Mouse (Mus musculus): Measurements from ENCODE around the gene Smarcd1. TPM values are rescaled to one million over a fixed set of nuclear protein-coding genes. Genes with fewer than 3 reads are reported as not detected.
"Not testable (repeated sequence)": the region's sequence is repeated elsewhere in the genome, so short reads cannot be mapped to it uniquely, and the experiment has no call there.

Smarcd1 gene
- polyA plus RNA-seq, 1 experiment from 2014 or later: 29.9 TPM

DNA sequence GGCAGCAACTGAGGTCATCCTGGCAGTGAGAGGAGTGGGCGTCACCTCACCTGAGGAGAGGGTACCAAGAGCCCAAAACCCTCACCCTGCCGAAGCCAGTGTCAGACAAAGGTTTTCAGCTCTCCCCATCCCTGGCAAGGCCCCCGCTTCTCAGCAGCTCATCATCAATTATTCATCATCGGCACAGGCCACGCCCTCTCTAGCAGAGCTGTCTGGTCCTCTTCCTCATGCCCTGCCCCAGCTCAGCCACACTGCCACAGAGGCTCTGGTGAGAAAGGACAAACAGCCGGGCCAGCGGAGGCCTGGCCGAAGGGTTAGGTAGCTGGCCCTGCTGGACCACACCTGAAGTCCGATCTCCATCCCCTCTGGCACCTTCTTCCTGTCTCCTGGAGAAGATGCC is 10.0 kb upstream of the Smarcd1 start:
- Histone ChIP-seq H3K27ac (no peak overlapping the region), H3K9ac (no peak overlapping the region), H3K27me3 (peaks cover 41% of the 10 kb centered on the region), H3K4me3 (no peak overlapping the region), H3K9me3 (no peaks in the 10 kb centered on the region), H3K4me2 (no peak overlapping the region), H3K36me3 (no peaks in the 10 kb centered on the region), H3K4me1 (0 out of 2 replicates have a peak, but pooled peaks cover 2% of the 10 kb centered on the region)
- no peak for ATAC-seq (ENCODE audit: insufficient number of reproducible peaks, low FRiP score, low TSS enrichment, low read depth)
- WGBS: 56% methylated on average over 9 of the region's 9 CpGs

DNA sequence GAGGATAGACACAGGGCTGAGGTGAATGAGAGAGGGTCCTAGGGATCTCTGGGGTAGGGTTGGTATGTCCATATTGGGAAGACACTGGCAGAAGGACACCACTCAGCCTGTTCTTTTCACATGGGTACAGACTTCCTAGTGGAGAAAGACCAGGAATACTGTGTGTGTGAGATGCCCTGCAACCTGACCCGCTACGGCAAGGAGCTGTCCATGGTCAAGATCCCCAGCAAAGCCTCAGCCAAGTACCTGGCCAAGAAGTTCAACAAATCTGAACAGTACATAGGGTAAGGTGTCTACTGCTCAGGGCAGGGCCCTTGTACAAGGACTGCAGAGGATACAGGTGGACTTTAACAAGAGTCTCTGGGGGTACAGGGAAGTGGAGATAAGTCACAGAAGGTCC is 4.6 kb upstream of the Smarcd1 start:
- H3K4me2 ChIP-seq: no peak overlapping the region
- peaks cover 34% of the 10 kb centered on the region for H3K27me3 ChIP-seq
- WGBS: 7% methylated on average over 2 of the region's 2 CpGs
- H3K36me3 ChIP-seq: no peaks in the 10 kb centered on the region
- no peak overlapping the region for H3K9ac ChIP-seq
- no peak overlapping the region for H3K27ac ChIP-seq
- no peak for ATAC-seq (ENCODE audit: insufficient number of reproducible peaks, low FRiP score, low TSS enrichment, low read depth)
- H3K9me3 ChIP-seq: no peaks in the 10 kb centered on the region
- H3K4me3 ChIP-seq: no peak overlapping the region
- peaks cover 14% of the 10 kb centered on the region; the same call in 1 of the 2 replicates for H3K4me1 ChIP-seq

DNA sequence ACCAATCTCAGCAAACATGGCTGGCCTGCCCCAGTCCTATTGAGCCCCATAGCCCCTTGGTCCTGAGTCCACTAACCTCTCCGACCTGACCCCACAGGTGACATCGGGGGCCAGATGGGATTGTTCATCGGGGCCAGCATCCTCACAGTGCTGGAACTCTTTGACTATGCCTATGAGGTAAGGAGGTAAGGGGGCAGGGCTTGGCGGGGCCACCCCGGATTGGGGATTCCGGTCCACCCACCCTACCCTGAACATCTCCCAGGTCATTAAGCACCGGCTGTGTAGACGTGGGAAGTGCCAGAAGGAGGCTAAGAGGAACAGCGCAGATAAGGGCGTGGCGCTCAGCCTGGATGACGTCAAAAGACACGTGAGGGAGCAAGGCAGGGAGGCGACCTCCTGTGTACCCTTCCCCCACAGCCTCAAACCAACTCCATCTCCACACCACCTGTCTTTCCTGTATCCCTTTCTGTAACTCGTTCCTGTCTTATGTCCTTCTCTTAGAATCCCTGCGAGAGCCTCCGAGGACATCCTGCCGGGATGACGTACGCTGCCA is 3.3 kb upstream of the Smarcd1 start:
- Histone ChIP-seq H3K36me3 (peaks cover 2% of the 10 kb centered on the region; the same call in 1 of the 2 replicates), H3K9me3 (no peaks in the 10 kb centered on the region), H3K4me1 (peaks cover 23% of the 10 kb centered on the region), H3K9ac (no peak overlapping the region), H3K4me2 (no peak overlapping the region), H3K4me3 (no peak overlapping the region), H3K27ac (no peak overlapping the region), H3K27me3 (peaks cover 23% of the 10 kb centered on the region)
- no peak for ATAC-seq (ENCODE audit: insufficient number of reproducible peaks, low FRiP score, low TSS enrichment, low read depth)
- 25% methylated on average over 20 of the region's 20 CpGs for WGBS

DNA sequence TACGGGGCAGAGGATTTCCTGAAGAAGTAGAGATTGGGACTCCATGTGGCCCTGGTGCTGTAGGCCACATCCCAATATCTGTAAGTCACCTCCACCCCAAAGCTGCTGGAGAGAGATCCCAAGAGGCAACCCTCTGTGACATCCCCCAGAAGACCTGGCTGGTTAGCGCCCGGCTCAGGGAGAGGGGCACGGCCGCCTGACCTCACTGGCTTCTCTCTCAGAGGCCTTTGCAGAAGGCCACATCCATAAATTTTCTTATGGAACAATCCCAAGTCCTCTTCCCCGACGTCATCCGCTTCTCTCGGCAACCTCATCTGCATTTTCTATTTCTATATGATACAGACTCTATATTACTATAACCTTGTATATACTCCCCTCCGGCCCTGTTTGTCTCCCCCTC is 2.2 kb upstream of the Smarcd1 start:
- Histone ChIP-seq H3K4me2 (no peak overlapping the region), H3K9me3 (no peaks in the 10 kb centered on the region), H3K4me3 (no peak overlapping the region), H3K4me1 (peaks cover 33% of the 10 kb centered on the region), H3K36me3 (peaks cover 13% of the 10 kb centered on the region), H3K27ac (no peak overlapping the region), H3K27me3 (peaks cover 20% of the 10 kb centered on the region), H3K9ac (no peak overlapping the region)
- no peak for ATAC-seq (ENCODE audit: insufficient number of reproducible peaks, low FRiP score, low TSS enrichment, low read depth)
- 85% methylated on average over 10 of the region's 10 CpGs for WGBS

DNA sequence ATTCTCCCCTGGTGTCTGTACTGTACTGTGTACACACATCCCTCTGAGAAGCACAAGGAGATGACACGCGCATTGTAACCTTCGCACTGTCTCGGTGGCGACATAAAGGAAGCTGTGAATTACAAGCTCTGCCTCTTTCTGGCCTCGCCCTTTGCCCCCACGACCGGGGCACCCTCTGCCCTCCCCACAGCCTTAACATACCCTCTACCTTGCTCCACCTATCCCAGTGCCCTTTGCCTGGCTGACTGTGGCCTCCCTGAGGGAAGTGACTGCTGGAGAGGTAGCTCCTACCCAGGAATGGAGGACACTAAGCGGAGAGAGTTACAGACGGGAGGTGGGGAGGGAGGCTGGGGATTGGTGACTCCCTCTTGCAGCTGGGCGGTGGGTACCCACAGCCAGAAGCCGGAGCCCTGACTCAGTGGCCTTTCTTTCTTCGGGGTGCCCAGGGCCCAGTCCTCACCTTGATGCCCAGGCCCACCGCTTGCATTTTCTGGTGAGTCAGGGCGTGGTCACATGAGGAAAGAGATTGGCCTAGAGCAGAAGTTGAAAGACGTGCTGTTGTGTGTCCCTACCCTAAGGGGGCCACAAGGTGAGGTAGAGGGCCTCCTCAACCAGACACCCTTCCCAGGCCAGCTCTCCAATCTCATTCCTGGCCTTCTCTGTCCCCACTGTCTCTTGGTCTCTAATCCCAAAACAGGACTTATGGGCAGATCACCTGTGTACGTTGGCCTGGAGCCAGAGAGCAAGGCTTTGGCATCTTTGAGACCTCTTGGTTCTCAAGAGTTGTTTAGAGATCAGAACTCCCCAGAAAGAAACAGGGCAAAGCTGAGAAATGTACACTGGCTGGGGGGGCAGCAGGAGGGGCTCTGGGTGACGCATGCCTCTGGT is 1.5 kb upstream of the Smarcd1 start:
- Histone ChIP-seq H3K4me3 (no peak overlapping the region), H3K27me3 (peaks cover 14% of the 10 kb centered on the region), H3K9ac (no peak overlapping the region), H3K9me3 (no peaks in the 10 kb centered on the region), H3K4me1 (peaks cover 33% of the 10 kb centered on the region), H3K27ac (no peak overlapping the region), H3K4me2 (no peak overlapping the region), H3K36me3 (peaks cover 18% of the 10 kb centered on the region)
- ATAC-seq (ENCODE audit: insufficient number of reproducible peaks, low FRiP score, low TSS enrichment, low read depth): no peak
- 86% methylated on average over 18 of the region's 18 CpGs for WGBS

DNA sequence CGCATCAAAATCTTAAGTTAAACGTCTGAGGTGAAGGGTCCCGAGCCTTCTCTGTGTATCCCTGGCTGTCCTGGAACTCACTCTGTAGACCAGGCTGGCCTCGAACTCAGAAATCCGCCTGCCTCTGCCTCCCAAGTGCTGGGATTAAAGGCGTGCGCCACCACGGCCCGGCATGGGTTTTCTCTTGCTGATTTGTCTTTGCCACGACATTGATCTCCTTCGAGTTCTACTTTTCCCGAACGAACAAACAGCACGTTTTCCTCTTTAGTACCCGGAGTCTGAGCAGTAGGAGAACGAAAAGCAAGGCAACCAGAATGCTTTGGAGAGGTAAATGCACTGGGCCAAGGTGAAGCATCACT is 310 bp upstream of the Smarcd1 start:
- ATAC-seq (ENCODE audit: insufficient number of reproducible peaks, low FRiP score, low TSS enrichment, low read depth); H3K9me3 ChIP-seq; H3K27me3 ChIP-seq: not testable (repeated sequence)
- peaks cover 33% of the 10 kb centered on the region for H3K4me1 ChIP-seq
- peak overlapping the region; percentile 95 for H3K9ac ChIP-seq
- peak overlapping the region; percentile 84 for H3K4me3 ChIP-seq
- 44% methylated on average over 16 of the region's 16 CpGs for WGBS
- peaks cover 26% of the 10 kb centered on the region for H3K36me3 ChIP-seq
- peak overlapping the region; percentile 98 for H3K27ac ChIP-seq
- H3K4me2 ChIP-seq: peak overlapping the region; percentile 62

DNA sequence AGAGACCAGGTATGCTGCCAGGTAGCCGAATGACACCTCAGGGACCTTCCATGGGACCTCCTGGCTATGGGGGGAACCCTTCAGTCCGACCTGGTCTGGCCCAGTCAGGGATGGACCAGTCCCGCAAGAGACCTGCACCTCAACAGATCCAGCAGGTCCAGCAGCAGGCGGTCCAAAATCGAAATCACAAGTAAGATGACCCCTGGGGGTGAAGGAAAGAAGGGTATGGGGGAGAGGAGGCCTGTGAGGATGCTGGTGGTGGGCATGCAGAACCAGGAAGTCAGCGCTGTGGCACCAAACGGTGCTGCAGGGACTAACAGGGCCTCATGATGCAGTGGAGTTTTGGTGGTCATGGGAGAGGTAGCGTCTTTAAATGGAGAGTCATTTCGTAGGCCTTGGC is 1.2 kb downstream of the Smarcd1 start:
- H3K4me1 ChIP-seq: peaks cover 33% of the 10 kb centered on the region
- H3K4me2 ChIP-seq: peak overlapping the region; percentile 62
- peaks cover 41% of the 10 kb centered on the region for H3K36me3 ChIP-seq
- ATAC-seq (ENCODE audit: insufficient number of reproducible peaks, low FRiP score, low TSS enrichment, low read depth): no peak
- peak overlapping the region; percentile 84 for H3K4me3 ChIP-seq
- H3K27me3 ChIP-seq: peaks cover 5% of the 10 kb centered on the region
- H3K9ac ChIP-seq: no peak overlapping the region
- H3K9me3 ChIP-seq: no peaks in the 10 kb centered on the region
- peak overlapping the region; percentile 98 for H3K27ac ChIP-seq
- WGBS: 73% methylated on average over 9 of the region's 9 CpGs

DNA sequence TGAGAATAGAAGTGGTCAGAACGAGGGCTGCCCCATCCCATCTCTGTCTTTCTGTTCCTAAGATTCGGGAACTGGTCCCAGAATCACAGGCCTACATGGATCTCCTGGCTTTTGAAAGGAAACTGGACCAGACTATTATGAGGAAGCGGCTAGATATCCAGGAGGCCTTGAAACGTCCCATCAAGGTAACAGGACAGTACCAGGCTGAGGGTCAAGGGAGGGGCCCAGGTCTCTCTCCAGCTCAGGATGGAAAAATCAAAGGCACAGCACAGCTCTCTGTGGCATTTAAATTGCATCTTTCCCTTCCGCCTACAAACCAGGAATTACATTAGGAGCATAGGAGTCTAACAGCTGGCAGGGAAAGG is 1.7 kb downstream of the Smarcd1 start:
- Histone ChIP-seq H3K27me3 (peaks cover 1% of the 10 kb centered on the region; the same call in 1 of the 2 replicates), H3K4me2 (no peak overlapping the region; the same call in 1 of the 2 replicates), H3K9ac (no peak overlapping the region), H3K4me1 (peaks cover 33% of the 10 kb centered on the region), H3K9me3 (no peaks in the 10 kb centered on the region), H3K4me3 (no peak overlapping the region), H3K27ac (peak overlapping the region; percentile 38; the same call in 1 of the 2 replicates), H3K36me3 (peaks cover 47% of the 10 kb centered on the region)
- WGBS: 72% methylated on average over 5 of the region's 5 CpGs
- ATAC-seq (ENCODE audit: insufficient number of reproducible peaks, low FRiP score, low TSS enrichment, low read depth): no peak

DNA sequence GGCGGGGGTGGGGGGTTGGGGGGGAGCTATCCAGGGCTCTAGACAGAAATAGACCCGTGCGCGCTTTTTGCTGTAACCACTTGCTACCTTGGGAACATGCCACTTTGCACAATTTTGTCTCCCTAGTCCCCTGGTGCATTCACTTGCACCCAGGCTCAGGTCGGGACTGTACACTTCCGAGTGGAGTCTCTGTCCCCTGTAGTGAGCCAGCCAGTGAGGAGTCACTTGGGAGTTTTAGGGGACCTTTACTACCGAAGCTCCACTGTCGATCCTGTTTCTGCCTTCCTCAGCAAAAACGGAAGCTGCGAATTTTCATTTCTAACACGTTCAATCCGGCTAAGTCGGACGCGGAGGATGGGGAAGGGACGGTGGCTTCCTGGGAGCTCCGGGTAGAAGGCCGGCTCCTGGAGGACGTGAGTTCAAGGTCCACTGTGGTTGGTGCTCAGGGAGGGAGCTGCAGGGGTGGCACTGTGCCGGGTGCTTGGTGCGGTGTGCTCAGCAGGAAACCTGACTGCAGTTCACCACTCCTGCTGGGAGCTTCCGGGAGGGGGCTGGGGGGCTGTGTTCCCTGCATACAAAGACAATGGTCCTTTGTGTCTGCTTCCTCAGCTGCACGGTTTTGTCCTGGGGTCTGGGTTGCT is 2.2 kb downstream of the Smarcd1 start:
- Histone ChIP-seq H3K27me3 (no peaks in the 10 kb centered on the region), H3K9me3 (no peaks in the 10 kb centered on the region), H3K4me1 (peaks cover 30% of the 10 kb centered on the region), H3K4me3 (no peak overlapping the region), H3K4me2 (no peak overlapping the region), H3K9ac (no peak overlapping the region), H3K36me3 (peaks cover 52% of the 10 kb centered on the region), H3K27ac (peak overlapping the region; percentile 64)
- WGBS: 61% methylated on average over 23 of the region's 23 CpGs
- ATAC-seq (ENCODE audit: insufficient number of reproducible peaks, low FRiP score, low TSS enrichment, low read depth): no peak

DNA sequence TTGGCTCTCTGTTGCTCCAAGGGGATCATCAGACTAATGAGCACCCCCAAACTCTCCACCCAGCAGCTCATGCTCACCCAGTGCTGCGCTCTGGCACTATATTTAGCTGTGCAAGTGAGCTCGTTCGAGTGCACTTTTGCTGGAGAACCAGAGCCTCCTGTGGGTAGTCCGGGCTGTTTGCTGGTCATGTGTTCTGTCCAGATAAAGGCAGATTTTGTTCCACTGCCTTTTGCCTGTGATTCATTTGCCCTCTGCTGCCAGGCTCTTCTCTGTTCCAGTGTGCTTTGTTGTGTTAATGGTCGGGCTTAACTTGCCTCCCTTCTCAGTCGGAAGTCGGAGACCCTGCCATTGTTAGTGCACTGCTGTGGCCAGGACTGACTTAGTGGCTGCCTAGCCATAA is 3.0 kb downstream of the Smarcd1 start:
- peaks cover 30% of the 10 kb centered on the region for H3K4me1 ChIP-seq
- H3K36me3 ChIP-seq: peaks cover 59% of the 10 kb centered on the region

DNA sequence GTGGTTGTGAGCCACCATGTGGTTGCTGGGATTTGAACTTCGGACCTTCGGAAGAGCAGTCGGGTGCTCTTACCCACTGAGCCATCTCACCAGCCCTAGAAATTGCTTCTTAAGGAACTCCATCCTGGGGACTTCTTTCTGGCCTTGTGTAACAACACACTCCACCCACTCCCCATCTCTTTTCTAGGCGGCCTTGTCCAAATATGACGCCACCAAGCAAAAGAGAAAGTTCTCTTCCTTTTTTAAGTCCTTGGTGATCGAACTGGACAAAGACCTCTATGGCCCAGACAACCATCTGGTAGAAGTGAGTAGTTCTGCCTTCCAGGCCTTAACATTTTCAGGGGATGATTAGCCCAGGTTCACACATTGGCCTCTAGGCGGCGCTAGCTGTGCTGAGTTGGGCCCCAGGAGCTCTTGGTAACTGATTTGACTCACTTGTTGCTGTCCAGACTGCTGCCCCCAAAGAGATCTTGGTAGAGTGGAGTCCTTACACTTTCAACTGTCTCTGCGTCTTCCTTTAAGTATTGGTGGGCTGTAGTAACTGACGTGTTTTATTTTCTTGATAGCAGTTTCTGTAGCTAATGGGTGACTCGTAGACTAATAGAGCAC is 3.6 kb downstream of the Smarcd1 start, which contains the start of gene Gm17349:
Gene Gm17349 (minus strand): TSS at position 51 of the 609 bp plus-strand sequence.
- H3K9ac ChIP-seq: no peak within 1 kb of the TSS
- H3K4me3 ChIP-seq: no peak within 1 kb of the TSS
- no peaks in the 10 kb centered on the region for H3K27me3 ChIP-seq
- peaks cover 66% of the 10 kb centered on the region for H3K36me3 ChIP-seq
- ATAC-seq (ENCODE audit: insufficient number of reproducible peaks, low FRiP score, low TSS enrichment, low read depth): no peak
- WGBS: 71% methylated on average over 11 of the region's 11 CpGs
- H3K4me1 ChIP-seq: peaks cover 30% of the 10 kb centered on the region
- H3K27ac ChIP-seq: peak within 1 kb of the TSS; percentile 64
- H3K4me2 ChIP-seq: no peak within 1 kb of the TSS
- H3K9me3 ChIP-seq: no peaks in the 10 kb centered on the region

More for the DNA sequence above, 3.0 kb downstream of the Smarcd1 start:
- 78% methylated on average over 7 of the region's 7 CpGs for WGBS
- Histone ChIP-seq H3K27ac (peak overlapping the region; percentile 64), H3K9me3 (no peaks in the 10 kb centered on the region), H3K4me3 (no peak overlapping the region), H3K27me3 (no peaks in the 10 kb centered on the region), H3K4me2 (no peak overlapping the region), H3K9ac (no peak overlapping the region)
- ATAC-seq (ENCODE audit: insufficient number of reproducible peaks, low FRiP score, low TSS enrichment, low read depth): no peak

Data from limb, embryonic 15.5 days (tissue).